Mouse (Mus musculus) brain, adult 2 months (tissue): ENCODE results near the gene Slmap.
A peak's percentile ranks its signal among the peaks of the same experiment; 100 is the strongest.
"Not testable (repeated sequence)": the region's sequence is repeated elsewhere in the genome, so short reads cannot be mapped to it uniquely, and the experiment has no call there.

Experiments used
- DNase-seq: peaks from one replicate; pipeline ENCODE4 v3.0.0; 2011; ENCODE audit warnings: low read depth, low spot score

Gene Slmap

DNA sequence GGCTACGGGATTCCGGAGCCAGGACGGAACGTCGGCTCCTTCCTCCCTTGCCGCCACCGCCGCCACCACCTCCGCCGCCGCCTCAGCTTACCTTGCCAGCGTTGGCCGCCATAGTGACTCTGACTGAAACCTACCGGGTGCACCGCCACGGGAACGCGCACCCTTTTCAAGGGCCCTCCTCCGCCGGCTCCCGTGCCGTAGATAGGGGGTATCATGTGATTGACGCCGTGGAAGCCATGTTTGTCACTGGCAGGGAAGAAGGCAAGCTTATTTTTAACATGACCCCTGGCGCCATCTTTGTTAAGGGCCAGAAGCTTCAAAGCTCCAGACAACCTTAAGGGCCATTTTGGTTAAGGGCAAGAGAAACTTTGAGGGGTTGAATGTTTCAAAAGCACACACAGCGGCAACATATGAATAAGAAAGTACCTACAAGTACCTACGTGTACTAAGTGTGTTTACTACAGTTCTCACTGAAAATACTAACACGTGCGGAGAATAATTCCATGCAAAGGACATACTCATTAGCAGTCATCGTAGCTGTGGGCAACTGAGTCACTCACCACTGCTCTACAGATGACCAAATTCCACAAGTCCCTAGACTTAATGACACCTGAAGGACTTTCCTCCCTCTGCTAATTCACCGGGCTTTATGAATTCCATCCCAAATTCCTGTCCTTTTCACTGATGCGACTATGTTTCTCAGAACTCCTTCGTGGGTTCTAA lies at the start of gene Slmap:
Gene Slmap, minus strand, starts transcription at position 175 of the 723 bp plus-strand sequence.
- peak; percentile 100 for DNase-seq

DNA sequence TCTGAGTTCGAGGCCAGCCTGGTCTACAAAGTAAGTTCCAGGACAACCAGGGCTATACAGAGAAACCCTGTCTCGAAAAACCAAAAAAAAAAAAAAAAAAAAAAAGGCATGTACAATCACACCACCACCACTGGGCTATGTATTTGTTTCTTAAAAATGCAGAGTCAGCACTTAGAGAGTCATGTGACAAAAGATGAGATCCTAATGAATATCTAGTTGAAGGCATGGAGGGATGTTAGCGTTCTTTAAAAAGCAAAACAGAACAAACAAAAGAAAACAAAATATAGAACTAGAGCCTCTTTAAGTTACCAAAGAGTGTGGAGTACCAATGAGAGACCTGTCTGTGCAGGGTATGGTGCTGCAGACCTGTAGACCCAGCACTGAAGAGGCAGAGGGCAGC lies 48.9 kb upstream of the Slmap start:
- no peak for DNase-seq

DNA sequence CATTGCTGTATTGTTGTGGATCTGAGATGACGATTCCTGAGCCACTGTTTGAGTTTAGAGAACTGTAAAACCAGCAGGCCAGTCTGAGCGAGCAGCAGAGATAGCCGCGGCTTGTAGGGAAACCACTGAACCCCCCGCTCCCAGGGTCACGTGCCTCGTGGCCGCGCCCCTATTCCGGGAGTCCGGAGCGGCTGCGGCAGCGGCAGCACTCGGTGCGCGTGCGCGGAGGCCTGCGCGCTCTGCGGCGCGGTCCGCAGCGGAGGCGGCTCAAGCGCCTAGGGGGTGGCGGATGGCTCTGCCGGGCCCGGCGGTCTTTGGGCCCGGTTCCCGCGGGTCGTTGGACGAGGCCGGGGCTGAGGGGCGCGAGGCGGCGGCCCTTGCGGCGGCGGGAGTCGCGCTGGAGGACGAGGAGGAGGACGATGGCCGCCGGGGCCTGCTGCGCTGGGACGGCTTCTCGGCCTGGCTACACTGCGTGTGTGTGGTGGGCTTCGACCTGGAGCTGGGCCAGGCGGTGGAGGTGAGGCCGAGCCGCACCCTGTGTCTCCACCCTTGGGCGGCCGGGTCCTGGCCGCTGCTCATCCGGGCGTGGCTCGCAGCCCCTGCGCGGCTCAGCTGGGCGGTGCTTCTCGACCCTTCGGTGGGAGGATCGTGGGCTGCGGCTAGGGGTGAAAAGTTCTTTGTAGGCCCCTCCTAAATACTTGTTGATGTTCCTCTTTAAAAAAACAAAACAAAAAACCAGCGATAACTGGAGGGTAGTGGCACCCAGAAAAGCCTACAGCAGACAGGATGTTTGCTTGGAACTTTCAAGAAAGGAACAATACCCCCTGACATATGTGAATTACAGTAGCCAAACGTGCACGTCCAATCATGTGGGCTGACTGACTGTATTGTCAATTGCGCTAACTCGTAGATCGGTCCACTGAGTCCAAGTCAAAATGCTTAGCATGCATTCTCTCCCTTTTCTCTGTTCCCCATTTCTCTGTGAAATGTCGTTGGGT lies 44.9 kb upstream of the Slmap start:
- peak; percentile 96 for DNase-seq

DNA sequence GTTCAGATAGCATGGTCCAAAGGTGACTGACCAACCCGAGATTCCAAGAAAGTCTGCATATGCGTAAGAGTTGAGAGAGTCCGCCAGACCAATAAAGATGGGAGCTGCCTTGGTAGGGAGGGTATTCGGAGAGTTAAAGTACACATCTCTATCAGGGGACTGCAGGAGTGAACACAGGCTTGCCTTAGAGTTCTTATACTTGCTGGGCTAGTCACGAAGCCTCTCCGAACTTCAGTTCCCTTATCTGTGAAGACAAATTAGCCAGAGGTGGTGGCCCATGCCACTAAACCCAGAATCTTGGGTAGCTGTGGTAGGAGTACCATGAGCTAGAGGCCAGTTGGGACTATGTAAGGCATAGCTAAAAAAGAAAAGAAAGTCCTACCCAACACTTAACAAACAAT lies 44.1 kb upstream of the Slmap start:
- DNase-seq, result no peak

DNA sequence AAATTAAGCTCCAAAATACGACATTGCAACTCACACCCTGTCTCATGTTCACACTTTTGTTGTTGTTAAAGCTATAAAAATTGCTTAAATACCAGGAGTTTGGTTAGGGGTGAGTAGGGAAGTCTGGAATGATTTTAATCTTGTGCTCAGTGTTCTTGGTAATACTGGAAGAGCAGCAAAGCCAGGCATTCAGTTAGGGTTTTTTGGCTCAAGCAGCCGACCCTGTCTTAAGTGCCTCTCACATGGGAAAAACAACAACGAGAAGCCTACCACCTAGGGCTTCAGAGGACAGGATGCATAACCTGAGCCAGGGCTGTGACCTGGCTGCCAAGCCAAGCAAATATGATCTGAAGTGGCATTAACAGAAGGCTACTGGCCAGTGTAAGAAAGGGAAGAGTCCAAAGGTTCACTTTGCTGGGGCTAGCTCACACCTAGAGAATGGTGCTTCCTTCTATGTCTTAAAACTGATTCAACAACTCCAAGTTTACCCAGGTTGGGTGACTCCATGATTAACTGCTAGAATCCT lies 41.6 kb upstream of the Slmap start:
- peak; percentile 18 for DNase-seq

DNA sequence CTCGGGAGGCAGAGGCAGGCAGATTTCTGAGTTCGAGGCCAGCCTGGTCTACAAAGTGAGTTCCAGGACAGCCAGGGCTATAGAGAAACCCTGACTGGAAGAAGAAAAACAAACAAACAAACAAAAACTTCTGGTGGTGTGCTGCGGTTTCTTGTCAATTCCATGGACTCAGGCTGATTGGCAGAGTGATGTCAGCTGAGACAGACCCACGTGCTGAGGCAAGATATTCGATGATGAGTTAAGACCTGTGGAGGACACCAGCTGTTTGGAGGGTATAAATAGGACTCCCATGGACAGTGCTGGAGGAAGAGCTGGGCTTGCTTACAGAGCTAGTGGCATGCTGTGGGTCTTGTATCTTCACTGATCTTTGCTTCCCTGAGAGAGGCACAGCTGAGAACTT lies 38.8 kb upstream of the Slmap start, which contains the start of gene Dennd6a:
Gene Dennd6a, plus strand, starts transcription at position 301 of the 400 bp plus-strand sequence.
- DNase-seq, result not testable (repeated sequence)

DNA sequence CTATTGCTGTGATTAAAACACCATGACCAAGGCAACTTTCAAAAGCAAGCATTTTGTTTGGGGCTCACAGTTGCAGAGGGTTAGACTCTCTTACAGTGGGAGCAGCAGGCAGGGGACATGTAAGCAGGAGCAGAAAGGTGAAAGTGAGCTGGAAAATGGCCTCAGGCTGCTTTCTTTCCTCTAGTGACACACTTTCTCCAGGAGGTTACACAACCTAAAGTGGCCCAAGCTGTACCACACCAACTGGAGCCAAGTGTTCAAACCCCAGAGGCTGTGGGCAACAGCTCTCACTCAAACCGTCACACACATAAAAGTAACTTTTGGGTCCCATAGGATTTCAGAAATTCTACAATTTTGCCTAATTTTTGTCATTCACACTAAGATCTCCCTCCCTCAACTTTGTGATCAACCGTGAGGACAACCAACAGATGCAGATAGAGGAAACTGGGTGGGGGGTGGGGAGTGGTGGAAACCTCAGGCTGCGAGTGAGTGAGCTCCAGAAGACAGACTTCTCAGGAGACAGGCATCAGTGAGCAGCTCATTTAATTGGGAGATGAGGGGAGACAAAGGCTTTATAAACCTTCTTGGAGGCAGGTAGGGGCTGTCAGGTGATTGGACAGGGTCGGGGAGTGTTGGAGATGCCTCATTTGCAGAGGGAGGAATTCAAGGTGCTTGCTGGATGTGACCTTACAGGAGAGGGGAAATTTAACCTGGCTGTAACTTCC lies 37.4 kb upstream of the Slmap start:
- no peak for DNase-seq

DNA sequence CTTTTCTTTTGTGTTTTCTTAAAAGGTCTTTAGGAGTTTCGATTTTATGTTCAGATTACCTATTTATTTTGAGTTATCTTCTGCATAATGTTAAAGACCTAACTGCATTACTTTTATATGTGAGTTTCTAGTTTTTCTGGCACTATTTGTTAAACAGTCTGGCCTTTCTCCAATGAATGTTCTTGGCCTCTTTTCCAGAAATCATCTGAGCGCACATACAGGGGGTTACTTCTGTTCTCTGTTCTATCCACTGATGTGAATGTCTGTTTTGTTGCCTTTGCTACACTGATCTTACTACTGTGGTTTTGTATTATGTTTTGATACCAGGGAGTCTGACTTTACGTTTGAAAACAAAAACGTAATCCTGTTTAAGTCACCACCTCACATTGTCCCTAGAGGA lies 35.1 kb upstream of the Slmap start:
- peak; percentile 57 for DNase-seq

DNA sequence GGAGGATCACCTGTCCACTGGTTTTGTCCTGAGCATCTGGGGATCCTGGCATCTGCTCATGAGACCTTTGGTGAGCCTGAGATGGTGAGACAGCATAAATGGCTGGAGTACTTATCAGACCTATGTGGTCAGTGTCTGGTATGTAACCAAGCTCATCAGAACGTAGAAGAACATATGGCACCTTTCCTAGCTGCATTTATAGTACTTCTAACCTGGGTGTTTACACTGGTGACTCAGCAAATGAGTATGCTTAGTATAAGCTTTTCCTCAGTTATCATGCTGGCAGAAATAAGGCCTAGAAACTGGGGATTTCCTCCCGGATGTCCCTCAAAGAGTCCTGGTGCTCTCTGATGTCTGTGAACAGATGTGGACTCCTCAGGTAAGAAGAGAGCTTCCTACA lies 27.5 kb upstream of the Slmap start:
- DNase-seq, result no peak

DNA sequence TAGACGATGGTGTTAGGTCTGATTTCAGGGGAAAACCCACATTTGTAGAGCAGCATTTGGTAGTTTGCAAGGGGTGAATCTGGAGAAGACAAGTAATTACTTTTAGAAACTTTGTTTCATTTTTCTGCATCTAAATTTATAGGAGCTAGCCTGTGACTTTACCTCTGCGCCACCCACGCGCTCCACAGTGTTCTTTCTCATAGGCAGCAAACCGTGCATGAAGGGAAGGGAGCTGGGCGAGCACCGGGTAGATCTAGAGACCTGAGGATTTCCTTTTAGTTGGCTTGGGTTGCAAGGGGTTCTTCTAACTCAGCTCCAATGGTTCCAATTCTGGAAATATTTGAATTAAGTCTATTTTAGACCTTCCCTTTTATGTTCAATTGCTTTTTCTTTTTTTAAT lies 23.8 kb upstream of the Slmap start:
- peak; percentile 68 for DNase-seq

DNA sequence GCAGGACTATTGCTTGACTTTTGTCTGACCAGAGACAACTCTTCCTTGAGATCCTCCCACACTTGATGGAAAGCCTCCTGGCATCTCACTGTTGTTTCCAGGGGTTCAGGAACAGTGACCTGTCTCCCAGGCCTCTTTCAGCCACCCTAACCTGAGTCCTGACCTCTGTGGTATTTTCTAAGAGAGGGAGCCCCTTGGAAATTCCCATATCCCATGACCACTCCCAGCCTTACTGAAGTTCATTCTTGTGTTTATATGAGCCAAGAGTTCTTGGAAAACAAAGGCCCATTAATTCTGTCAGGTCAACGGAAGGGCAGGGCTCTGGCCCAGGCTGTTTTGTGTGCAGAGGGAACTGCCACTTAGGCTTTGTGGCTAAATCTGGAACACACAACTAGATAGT lies 22.9 kb upstream of the Slmap start:
- DNase-seq, result no peak

DNA sequence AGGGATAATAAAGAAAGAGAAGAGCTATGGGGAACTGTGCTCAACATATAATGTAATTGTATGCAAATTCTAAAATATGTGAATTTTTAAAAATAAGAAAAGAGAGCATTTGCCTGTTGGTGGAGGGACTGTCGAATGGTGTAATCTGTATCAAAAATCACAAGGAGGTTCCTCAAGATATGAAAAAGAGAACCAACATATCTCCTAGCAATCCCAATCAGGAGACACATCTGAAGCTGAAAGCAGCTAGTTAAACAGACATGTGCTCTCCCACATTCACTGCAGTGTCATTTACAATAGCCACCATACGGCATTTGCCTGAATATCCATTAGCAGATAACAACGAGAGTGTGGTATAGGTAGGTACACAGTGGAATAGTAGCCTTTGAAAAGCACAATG lies 18.1 kb upstream of the Slmap start:
- no peak for DNase-seq

DNA sequence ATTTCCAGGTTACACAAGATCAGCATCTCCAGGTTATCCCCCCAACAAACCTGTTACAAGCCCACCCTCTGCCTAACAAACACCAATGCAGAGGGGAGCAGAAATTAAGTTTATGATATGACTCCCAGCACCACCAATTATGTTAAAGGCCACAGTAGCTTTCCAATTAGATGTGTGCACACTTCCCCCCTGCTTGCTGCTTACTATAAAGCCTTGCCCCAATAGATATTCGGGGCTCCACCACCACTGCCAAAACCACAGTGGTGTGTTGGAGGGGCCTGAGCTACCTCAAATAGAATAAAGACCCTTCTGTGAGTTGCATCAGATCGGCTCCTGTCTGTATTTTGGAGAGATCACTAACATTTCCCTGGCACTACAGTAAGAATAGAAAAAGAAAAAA lies 17.7 kb upstream of the Slmap start:
- no peak for DNase-seq

DNA sequence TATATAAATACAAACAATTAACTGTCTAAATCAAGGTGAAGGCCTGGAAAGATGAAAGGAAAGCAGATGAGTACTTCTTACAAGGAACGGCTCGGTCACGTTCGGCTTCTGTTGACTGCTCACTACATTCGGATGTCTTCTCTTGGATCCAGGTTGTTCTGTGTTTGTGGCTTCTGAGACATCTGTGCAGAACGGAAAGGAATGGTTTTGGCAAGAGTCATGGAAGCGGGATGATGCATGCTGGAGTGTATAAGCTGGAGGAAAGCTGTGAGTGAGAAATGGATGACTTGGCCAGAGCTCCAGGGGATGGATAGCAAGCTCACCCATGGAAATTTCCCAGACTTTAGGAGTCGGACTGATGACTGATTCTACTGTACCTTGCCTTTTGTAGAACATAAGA lies 16.0 kb upstream of the Slmap start:
- peak; percentile 56 for DNase-seq

DNA sequence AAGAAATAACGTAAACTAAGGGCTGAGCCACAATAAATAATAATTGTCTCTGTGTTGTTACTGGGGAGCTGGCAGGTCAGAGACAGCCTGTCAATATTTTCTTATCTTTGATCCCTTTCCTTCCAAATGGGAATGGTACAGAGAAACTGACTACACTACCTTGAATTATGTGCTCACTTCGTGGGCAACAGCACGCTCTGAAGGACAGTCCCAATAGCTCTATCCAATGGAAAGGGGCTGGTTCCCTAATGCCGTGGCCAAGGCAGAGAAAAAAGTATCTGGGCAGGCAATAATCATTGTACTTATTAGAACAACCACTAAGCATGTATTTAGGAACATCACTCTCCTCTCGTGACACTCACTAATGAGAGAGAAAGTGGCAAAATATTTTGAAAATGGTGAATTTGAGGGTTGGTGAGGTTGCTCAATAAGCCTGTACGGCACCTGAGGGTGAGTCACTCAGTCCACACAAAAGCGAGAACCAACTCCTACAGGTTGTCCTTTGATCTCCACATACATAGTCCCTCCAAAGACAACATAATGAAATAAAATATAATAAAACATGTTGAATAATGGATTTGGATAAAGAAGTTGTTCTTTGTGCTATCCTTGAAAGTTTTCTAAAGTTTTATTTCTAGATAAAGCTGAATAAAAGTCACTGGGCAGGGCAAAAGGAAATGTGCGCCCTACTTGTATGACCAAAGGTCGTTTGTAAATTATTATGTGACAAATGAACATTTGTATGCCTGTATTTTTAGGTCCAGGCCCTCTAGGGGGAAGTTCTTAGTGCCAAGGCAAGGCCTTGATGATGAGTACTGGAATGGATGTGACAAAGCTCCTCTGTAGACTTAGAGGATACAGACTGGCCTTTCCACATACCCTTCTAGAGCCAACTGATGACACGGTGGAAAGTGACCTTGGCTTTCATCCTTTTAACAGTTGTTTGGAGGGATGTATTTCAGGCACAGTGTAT lies 13.1 kb upstream of the Slmap start:
- no peak for DNase-seq

DNA sequence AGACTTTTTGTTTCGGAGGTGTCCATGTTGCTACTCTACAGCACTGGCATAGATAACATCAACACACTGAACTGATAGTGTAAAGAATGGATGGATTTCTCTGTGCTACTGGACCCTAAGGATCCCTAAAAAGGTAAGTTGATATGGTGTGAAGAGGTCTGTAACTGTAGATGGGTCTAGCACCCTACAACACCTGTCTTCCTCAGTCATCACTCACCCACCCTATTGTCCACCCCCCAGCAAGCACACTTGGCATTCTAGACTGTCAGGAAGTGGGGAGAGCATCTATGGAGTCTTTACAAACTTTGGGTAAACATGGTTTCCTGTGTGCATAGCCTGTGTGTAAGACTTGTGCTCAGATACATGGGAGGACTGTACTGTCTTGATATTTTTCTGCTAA lies 7.4 kb upstream of the Slmap start:
- no peak for DNase-seq

DNA sequence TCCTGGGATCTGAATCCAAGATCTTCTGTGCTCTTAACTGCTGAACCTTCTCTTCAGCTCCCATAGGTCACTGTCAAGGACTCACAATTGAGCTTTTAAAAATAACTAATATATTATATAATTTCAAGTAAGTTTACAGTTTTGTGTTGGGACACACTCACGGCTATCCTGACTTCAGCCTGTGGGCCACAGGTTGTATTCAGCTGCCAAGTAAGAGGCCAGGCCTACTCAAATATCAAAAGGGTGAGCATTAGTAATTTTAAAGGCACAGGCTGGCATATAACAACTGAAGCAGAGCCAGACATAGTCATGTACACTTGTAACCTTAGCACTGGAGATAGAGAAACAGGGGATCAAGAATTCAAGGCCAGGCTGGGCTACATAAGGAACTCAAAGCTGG lies 5.8 kb upstream of the Slmap start:
- no peak for DNase-seq

DNA sequence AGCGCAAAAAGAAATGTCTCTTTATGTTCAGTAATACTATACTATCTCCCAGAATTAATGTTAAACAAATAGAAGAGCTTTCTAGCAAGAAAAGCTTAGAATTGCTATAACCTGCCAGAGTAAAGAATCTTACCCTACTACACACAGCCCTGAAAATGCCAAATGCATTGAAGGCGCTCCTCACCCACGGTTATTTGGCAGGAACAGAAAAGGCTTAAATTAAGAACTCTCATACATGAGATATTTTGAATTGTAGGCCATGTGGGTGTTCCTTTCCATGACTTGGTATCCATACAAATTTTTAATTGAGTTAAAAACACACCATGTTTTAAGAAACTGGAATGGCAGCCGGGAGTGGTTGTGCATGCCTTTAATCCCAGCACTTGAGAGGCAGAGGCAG lies 4.5 kb upstream of the Slmap start:
- peak; percentile 81 for DNase-seq

DNA sequence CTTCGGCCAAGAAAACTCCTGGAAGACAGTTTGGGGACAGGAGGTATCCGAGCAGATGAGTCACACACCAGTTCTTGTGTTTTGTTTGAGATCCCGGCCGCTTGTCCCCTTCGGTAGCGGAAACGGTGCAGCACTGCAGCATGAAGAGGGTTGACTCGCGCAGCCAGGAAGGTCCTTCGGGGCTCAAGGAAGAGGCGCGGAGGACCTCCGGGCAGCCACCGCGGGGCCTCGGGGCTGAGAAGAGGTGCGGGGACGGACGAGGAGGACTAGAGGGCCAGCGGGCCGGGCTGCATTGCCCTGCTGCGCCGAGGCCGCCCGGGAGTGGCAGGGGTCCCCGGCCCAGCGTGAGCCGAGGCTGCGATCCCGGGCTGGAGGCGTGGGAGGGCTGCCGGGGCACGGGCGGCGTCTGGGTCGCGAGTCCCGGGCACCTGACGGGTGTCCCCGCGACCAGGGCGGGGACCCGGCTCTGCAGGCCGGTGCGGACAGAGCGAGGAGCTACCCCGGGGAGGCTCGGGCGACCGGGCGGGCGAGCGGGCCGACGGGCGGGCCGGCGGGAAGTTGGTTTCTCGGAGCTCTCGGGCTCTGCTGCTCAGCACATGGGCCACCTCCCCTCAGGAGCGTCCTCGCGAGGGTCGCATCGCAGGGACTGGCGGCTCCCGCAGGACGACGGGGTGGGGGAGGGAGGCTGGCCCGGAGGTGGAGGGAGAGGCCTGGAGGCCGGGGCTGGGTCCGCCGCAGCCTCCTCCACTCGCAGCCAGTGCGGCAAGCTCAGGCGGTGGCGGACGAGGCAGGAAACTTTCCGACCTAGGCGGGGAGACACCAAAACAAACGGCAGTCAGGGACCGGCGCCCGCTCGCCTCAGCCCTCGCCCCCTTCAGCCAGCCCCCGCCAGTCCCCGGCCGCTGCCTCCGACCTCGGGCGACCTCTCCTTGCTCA lies 642 bp downstream of the Slmap start:
- peak; percentile 57 for DNase-seq
